Mouse (Mus musculus): Measurements from ENCODE around the gene Olfr794. TPM values are rescaled to one million over a fixed set of nuclear protein-coding genes. Genes with fewer than 3 reads are reported as not detected.

Olfr794 gene
- not detected in 2 replicates for total RNA-seq (2014; rRNA removed)
- polyA plus RNA-seq (2015; fragmentation: Nextera tagmentation; extraction: Ambion mirVana): not detected in 2 replicates

DNA sequence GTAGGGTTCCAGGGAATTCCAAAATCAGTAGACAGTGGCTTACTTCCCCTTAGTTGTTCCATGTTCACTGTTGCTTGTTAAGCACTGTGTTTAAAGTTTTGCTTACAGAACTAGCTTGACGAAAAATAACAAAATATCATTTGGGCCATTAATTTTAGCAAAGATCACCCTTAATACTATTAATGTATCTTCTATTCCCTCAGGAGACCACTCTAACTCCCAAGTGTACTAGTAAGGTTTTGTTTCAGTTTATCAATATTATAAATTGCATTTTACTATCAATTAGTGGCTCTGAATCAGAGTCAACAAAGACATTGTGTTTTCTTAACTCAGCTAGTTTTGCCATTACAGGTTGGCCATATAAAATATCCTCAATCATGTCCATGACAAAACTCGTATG lies at the start of gene Olfr794:
Gene Olfr794, plus strand, starts transcription at position 301 of the 400 bp plus-strand sequence.
- H3K27ac ChIP-seq (ENCODE audit: low read depth, low read length): no peak within 1 kb of the TSS
- no peaks in the 10 kb centered on the region for H3K9me3 ChIP-seq (ENCODE audit: low read length)
- no peak for DNase-seq (ENCODE audit: low spot score)
- no peak within 1 kb of the TSS for H3K9ac ChIP-seq (replicated peaks; ENCODE audit: low read length, poor library complexity, severe bottlenecking)
- no peak for TF ChIP-seq CTCF (IDR thresholded peaks at IDR 0.05)
- H3K4me1 ChIP-seq (ENCODE audit: insufficient read depth, low read length): no peaks in the 10 kb centered on the region
- ATAC-seq (ENCODE audit: low FRiP score): no peak
- no peaks in the 10 kb centered on the region for H3K27me3 ChIP-seq (ENCODE audit: insufficient read depth, low read length)
- H3K36me3 ChIP-seq (ENCODE audit: insufficient read depth, low read length): no peaks in the 10 kb centered on the region
- H3K4me2 ChIP-seq (ENCODE audit: low read depth, low read length, poor library complexity, severe bottlenecking): no peak within 1 kb of the TSS
- WGBS: 79% methylated on average over 2 of the region's 2 CpGs
- H3K4me3 ChIP-seq (ENCODE audit: low read depth, low read length): no peak within 1 kb of the TSS

DNA sequence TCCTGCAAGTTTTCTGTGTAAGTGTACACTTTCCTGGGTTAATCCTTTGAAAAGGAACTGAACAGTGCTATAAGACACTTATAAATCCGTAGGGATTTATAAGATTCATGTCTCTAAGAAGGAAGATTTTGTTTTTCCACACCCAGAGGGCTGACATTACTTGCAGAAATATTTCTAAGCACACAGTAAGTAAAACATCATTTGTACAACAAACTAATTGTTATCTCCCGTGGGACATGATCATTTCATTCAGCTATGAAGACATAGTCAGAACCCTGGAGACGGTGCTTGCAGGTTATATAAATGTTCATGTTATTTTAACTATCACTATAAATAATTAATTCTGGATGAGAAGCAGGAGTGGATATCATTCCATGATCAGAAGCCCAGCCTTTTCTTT lies 46.0 kb upstream of the Olfr794 start, which contains the start of gene Olfr791:
Gene Olfr791, plus strand, starts transcription at position 301 of the 400 bp plus-strand sequence.
- Histone ChIP-seq H3K4me3 (ENCODE audit: low read depth, low read length) (no peak within 1 kb of the TSS), H3K4me1 (ENCODE audit: insufficient read depth, low read length) (no peaks in the 10 kb centered on the region), H3K27me3 (ENCODE audit: insufficient read depth, low read length) (no peaks in the 10 kb centered on the region), H3K9me3 (ENCODE audit: low read length) (no peaks in the 10 kb centered on the region), H3K4me2 (ENCODE audit: low read depth, low read length, poor library complexity, severe bottlenecking) (no peak within 1 kb of the TSS), H3K36me3 (ENCODE audit: insufficient read depth, low read length) (no peaks in the 10 kb centered on the region), H3K9ac (replicated peaks; ENCODE audit: low read length, poor library complexity, severe bottlenecking) (no peak within 1 kb of the TSS), H3K27ac (ENCODE audit: low read depth, low read length) (no peak within 1 kb of the TSS)
- ATAC-seq (ENCODE audit: low FRiP score) (no peak), DNase-seq (ENCODE audit: low spot score) (no peak)
- no peak for TF ChIP-seq CTCF (IDR thresholded peaks at IDR 0.05)
- 65% methylated on average over 3 of the region's 3 CpGs for WGBS

- H3K4me1 ChIP-seq (ENCODE audit: insufficient read depth, low read length): no peaks in the 10 kb centered on the region
- H3K4me3 ChIP-seq (ENCODE audit: low read depth, low read length): no peak within 1 kb of the TSS
- no peak within 1 kb of the TSS for H3K9ac ChIP-seq (replicated peaks; ENCODE audit: low read length, poor library complexity, severe bottlenecking)
- H3K4me2 ChIP-seq (ENCODE audit: low read depth, low read length, poor library complexity, severe bottlenecking): no peak within 1 kb of the TSS
- DNase-seq (ENCODE audit: low spot score) (no peak), ATAC-seq (ENCODE audit: low FRiP score) (no peak)
- H3K27me3 ChIP-seq (ENCODE audit: insufficient read depth, low read length): no peaks in the 10 kb centered on the region
- WGBS: 76% methylated on average over 1 of the region's 1 CpGs
- H3K36me3 ChIP-seq (ENCODE audit: insufficient read depth, low read length): no peaks in the 10 kb centered on the region
- no peaks in the 10 kb centered on the region for H3K9me3 ChIP-seq (ENCODE audit: low read length)
- no peak within 1 kb of the TSS for H3K27ac ChIP-seq (ENCODE audit: low read depth, low read length)
- TF ChIP-seq CTCF (IDR thresholded peaks at IDR 0.05): no peak
Observed at GRCm38 (mm10) chr10:129538862-129539261, 28.6 kb upstream of the Olfr794 start, which contains the start of gene Olfr792. TSS of gene Olfr792 (plus strand) at chr10:129539162.

GRCm38 (mm10) chr10:129549354-129549753 lies 18.1 kb upstream of the Olfr794 start:
- peak; percentile 6 for DNase-seq (ENCODE audit: low spot score)
- no peak overlapping the region for H3K27ac ChIP-seq (ENCODE audit: low read depth, low read length)
- ATAC-seq (ENCODE audit: low FRiP score): no peak
- H3K4me2 ChIP-seq (ENCODE audit: low read depth, low read length, poor library complexity, severe bottlenecking): no peak overlapping the region
- no peak overlapping the region for H3K4me3 ChIP-seq (ENCODE audit: low read depth, low read length)
- H3K36me3 ChIP-seq (ENCODE audit: insufficient read depth, low read length): no peaks in the 10 kb centered on the region
- no peak for TF ChIP-seq CTCF (IDR thresholded peaks at IDR 0.05)
- no peaks in the 10 kb centered on the region for H3K4me1 ChIP-seq (ENCODE audit: insufficient read depth, low read length)
- 52% methylated on average over 1 of the region's 1 CpGs for WGBS
- H3K9me3 ChIP-seq (ENCODE audit: low read length): peaks cover 4% of the 10 kb centered on the region; the same call in 1 of the 2 replicates
- H3K9ac ChIP-seq (replicated peaks; ENCODE audit: low read length, poor library complexity, severe bottlenecking): no peak overlapping the region
- no peaks in the 10 kb centered on the region for H3K27me3 ChIP-seq (ENCODE audit: insufficient read depth, low read length)

DNA sequence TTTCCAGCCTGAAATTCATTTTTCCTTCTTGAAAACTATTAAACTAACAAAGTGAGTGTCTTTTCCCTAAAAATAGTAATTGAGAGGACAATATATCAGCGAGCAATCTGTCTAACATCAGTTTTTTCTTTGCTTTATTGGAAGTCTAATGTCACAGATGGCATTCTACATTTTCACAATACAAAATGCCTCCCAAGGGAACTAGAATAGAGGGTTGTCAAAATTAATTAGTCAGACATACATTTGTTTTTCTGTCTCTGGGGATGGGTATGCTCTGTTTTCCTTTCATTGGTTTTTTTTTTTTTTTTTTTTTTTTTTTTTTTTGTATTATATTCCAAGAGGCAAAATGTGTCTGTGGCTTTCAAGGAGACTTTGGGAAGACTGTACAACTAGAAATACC lies 9.6 kb downstream of the Olfr794 start:
- no peak overlapping the region for H3K4me2 ChIP-seq (ENCODE audit: low read depth, low read length, poor library complexity, severe bottlenecking)
- no peak overlapping the region for H3K27ac ChIP-seq (ENCODE audit: low read depth, low read length)
- DNase-seq (ENCODE audit: low spot score) (peak; percentile 58), ATAC-seq (ENCODE audit: low FRiP score) (no peak)
- 47% methylated on average over 1 of the region's 1 CpGs for WGBS
- no peak for TF ChIP-seq CTCF (IDR thresholded peaks at IDR 0.05)
- H3K27me3 ChIP-seq (ENCODE audit: insufficient read depth, low read length): no peaks in the 10 kb centered on the region
- no peaks in the 10 kb centered on the region for H3K4me1 ChIP-seq (ENCODE audit: insufficient read depth, low read length)
- H3K9me3 ChIP-seq (ENCODE audit: low read length): no peaks in the 10 kb centered on the region
- no peak overlapping the region for H3K4me3 ChIP-seq (ENCODE audit: low read depth, low read length)
- H3K9ac ChIP-seq (replicated peaks; ENCODE audit: low read length, poor library complexity, severe bottlenecking): no peak overlapping the region
- H3K36me3 ChIP-seq (ENCODE audit: insufficient read depth, low read length): no peaks in the 10 kb centered on the region

DNA sequence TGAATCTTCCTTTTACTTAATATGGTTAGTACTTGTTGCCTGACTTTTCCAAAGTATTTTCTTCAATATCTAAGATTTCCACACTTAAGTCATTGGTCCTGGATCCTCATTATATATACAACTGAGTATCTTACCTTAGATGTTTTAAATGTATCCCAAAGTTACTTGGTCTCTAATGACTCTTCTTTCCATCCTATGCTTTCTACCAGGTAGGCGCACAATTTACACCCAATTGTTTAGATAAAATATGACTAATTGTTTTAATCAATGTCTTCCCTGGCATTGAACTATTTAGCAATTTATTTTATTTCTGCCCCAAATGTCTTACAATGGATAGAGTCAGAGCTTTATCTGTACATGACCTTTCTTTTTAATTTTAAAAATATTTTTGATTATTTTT lies 45.0 kb downstream of the Olfr794 start, which contains the start of gene Olfr796:
Gene Olfr796, minus strand, starts transcription at position 101 of the 400 bp plus-strand sequence.
- no peak for DNase-seq (ENCODE audit: low spot score)
- WGBS: 95% methylated on average over 1 of the region's 1 CpGs

More for the DNA sequence above, 45.0 kb downstream of the Olfr794 start, which contains the start of gene Olfr796:
- Histone ChIP-seq H3K27me3 (ENCODE audit: insufficient read depth, low read length) (no peaks in the 10 kb centered on the region), H3K27ac (ENCODE audit: low read depth, low read length) (no peak within 1 kb of the TSS), H3K4me2 (ENCODE audit: low read depth, low read length, poor library complexity, severe bottlenecking) (no peak within 1 kb of the TSS), H3K9me3 (ENCODE audit: low read length) (no peaks in the 10 kb centered on the region), H3K9ac (replicated peaks; ENCODE audit: low read length, poor library complexity, severe bottlenecking) (no peak within 1 kb of the TSS), H3K36me3 (ENCODE audit: insufficient read depth, low read length) (no peaks in the 10 kb centered on the region), H3K4me1 (ENCODE audit: insufficient read depth, low read length) (no peaks in the 10 kb centered on the region), H3K4me3 (ENCODE audit: low read depth, low read length) (no peak within 1 kb of the TSS)
- TF ChIP-seq CTCF (IDR thresholded peaks at IDR 0.05): no peak
- ATAC-seq (ENCODE audit: low FRiP score): no peak

Measured in midbrain, postnatal 0 days (tissue).